Mouse (Mus musculus) heart, adult 2 months (tissue): Measurements from ENCODE around the gene Mnat1.
A peak's percentile ranks its signal among the peaks of the same experiment; 100 is the strongest.

ENCODE experiments used
- CTCF ChIP-seq: fragments of 200-600 bp; IDR thresholded peaks from 2 replicates; pipeline ENCODE4 v1.8.1; 2022; ENCODE audit warnings: antibody characterized with exemption, mild to moderate bottlenecking, moderate library complexity
- POLR2A ChIP-seq: fragments of 200-500 bp; IDR thresholded peaks from 2 replicates; pipeline ENCODE4 v1.6.1; 2011; ENCODE audit warnings: mild to moderate bottlenecking, low read depth, low read length, control low read depth; ENCODE audit not compliant: insufficient read depth

DNA sequence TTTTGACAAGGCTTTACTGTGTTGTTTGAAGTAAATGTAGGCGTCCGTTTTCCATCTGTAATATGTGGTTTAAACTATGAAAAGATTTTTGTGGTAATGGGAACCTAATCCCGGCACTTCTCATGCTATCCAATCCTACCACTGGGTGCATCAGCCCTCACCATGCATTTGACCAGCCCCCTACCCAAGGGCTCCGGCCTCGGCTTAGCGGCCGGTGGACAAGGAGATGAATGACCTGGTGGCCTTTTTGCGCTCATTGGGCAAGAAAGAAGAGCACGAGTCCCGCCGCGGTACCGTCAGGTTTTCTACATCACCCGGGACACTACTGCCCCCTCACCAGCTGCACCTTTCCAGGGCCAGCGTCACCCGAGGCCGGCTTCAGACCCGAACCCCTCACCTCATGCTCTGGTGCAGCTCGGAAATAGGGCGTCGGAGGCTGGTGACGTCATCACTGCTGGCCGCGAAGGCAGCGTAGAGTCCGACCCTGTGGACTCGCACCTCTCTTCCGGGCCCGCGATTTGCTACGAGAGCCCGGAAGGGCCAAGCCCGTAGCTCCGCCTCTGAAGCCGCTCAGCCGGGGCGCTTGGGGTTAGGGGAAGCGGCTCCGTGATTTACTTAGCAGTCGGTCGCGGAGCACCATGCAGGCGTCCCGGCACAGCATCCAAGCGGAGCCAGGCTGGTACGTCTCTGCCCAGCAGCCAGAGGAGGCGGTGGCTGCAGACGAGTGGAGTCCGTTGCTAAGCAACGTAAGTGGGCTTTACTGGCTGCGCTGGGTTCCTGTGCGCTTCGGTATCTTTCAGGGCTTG, 163.0 kb downstream of the Mnat1 start, which contains the start of the genes Trmt5 and Slc38a6:
- TF ChIP-seq CTCF (no peak), POLR2A (peak; percentile 69)
